Mouse (Mus musculus): ENCODE measurements around the gene Slc38a4.

DNA sequence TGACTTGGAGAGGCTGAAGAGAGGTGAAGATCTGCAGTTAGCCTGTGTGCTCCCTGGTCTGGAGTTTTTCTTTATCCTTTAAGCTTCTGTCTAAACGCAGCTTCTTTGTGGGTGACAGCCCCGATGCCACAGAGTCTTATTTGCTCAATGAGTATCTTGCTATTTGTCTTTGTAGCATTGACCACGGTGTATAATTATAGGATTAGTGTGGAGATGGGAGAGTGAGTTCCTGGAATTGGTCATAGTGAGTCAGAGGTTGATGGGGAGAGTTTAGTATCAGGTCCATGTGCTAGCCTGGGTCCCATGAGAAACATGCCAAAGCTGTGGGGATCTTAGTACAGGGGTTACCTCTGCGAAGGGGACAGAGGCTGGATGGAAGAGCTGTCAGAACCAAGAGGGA is 41.8 kb upstream of the Slc38a4 start:
- TF ChIP-seq CTCF (IDR thresholded peaks at IDR 0.05; ENCODE audit: borderline replicate concordance, insufficient read depth, low read depth, low read length), result no peak
- TF ChIP-seq POLR2A (IDR thresholded peaks at IDR 0.05; ENCODE audit: borderline replicate concordance, insufficient read depth, low read length), result no peak
